Mouse (Mus musculus): ENCODE measurements around the gene Kctd12.

DNA sequence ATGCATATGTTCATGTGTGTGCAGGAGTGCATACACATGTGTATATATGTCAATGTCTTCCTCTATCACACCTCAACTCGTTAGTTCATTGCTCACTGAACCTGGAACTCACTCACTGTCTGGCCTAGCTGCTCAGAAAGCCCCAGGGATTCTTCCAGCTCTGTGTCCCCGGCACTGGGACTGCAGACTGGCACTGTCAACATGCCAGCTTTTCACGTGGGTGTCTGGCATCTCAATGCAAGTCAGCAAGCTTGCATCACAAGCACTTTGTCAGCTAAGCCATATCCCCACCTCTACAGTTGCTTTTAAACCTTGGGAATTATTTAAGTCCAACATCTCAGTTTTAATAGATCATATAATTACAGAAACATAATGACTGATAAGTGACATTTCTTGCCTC lies 8.3 kb upstream of the Kctd12 start:
- no peak for TF ChIP-seq CTCF (IDR thresholded peaks at IDR 0.05; ENCODE audit: low read depth)
- TF ChIP-seq EP300 (IDR thresholded peaks at IDR 0.05; ENCODE audit: low read depth), result no peak

All from liver, embryonic 14.5 days (tissue).